Mouse (Mus musculus) heart, adult 2 months (tissue): Measurements from ENCODE around the gene Npr3.

ENCODE experiments used
- EP300 ChIP-seq: fragments of 200-500 bp; IDR thresholded peaks from 2 replicates; pipeline ENCODE4 v1.6.1; 2011; ENCODE audit warnings: low read depth, low read length, control low read depth; ENCODE audit not compliant: insufficient read depth
- POLR2A ChIP-seq: fragments of 200-500 bp; IDR thresholded peaks from 2 replicates; pipeline ENCODE4 v1.6.1; 2011; ENCODE audit warnings: mild to moderate bottlenecking, low read depth, low read length, control low read depth; ENCODE audit not compliant: insufficient read depth

DNA sequence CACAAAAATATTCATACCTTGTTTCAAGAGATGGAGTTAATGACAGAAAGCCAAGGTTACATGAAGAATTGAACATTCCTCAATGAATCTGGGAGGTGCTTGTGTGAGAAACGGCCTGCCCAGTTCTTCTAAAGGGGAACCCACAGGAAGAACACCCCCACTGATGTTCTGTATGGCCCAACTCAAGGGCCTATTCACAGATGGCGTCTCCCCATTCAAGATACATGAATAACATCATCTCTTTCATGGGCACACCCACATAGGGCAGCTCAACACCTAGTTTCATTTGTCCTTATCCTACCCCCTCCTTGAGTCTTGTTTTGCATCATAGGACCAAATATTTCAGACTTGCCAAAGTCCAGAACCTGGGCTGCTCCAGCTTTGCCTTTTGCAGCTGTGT, 46.8 kb downstream of the Npr3 start:
- TF ChIP-seq POLR2A (no peak), EP300 (no peak)
